Mouse (Mus musculus) hindbrain, embryonic 14.5 days (tissue): ENCODE data around the gene Gm17455. TPM values are rescaled to one million over a fixed set of nuclear protein-coding genes. Genes with fewer than 3 reads are reported as not detected.

Source experiments
- ATAC-seq: fragments of 200-750 bp; cut with Nextera tagmentation; 2 replicates; pipeline ENCODE4 v1.8.0; 2017; ENCODE audit warnings: moderate number of reproducible peaks, mild to moderate bottlenecking, moderate TSS enrichment, moderate library complexity; ENCODE audit not compliant: low FRiP score
- DNase-seq: peaks from one replicate; pipeline ENCODE4 v3.0.0-alpha.2; 2015; ENCODE audit warnings: low spot score
- H3K27ac ChIP-seq: fragments of 300-500 bp; sonication (generic); 2 replicates; pipeline ENCODE4 v1.5.1; 2014; ENCODE audit warnings: mild to moderate bottlenecking, moderate library complexity
- H3K27me3 ChIP-seq: fragments of 300-500 bp; sonication (generic); 2 replicates; pipeline ENCODE4 v1.6.1; 2014; ENCODE audit warnings: mild to moderate bottlenecking, low read length, mixed read lengths; ENCODE audit not compliant: control insufficient read depth, insufficient read depth
- H3K36me3 ChIP-seq: fragments of 300-500 bp; sonication (generic); replicated peaks from 2 replicates; pipeline ENCODE4 v1.6.1; 2014; ENCODE audit not compliant: control insufficient read depth, insufficient read depth
- H3K4me1 ChIP-seq: fragments of 300-500 bp; sonication (generic); replicated peaks from 2 replicates; pipeline ENCODE4 v1.6.1; 2014; ENCODE audit warnings: antibody characterized with exemption, low read length, mixed read lengths; ENCODE audit not compliant: control insufficient read depth, insufficient read depth
- H3K4me2 ChIP-seq: fragments of 300-500 bp; sonication (generic); replicated peaks from 2 replicates; pipeline ENCODE4 v1.6.1; 2014; ENCODE audit warnings: mild to moderate bottlenecking, moderate library complexity
- H3K4me3 ChIP-seq: fragments of 300-500 bp; sonication (generic); replicated peaks from 2 replicates; pipeline ENCODE4 v1.5.1; 2014; ENCODE audit warnings: mild to moderate bottlenecking, low read length
- H3K9ac ChIP-seq: fragments of 300-500 bp; sonication (generic); 2 replicates; pipeline ENCODE4 v1.6.1; 2014
- H3K9me3 ChIP-seq: fragments of 300-500 bp; sonication (generic); 2 replicates; pipeline ENCODE4 v1.6.1; 2016; ENCODE audit warnings: low read length; ENCODE audit not compliant: control insufficient read depth
- WGBS: fragments of 180-500 bp; shearing (Covaris S2); extraction: QIAGEN DNeasy Blood & Tissue Kit; methylation state at CpG from one replicate; pipeline ENCODE4 v1.1.7; 2014; 5-methylcytosine and 5-hydroxymethylcytosine counted together
- polyA plus RNA-seq: library from polyadenylated mRNA; unstranded; fragments of >200 nt; fragmentation: Nextera tagmentation; extraction: Ambion mirVana; gene quantifications from 2 replicates; pipeline ENCODE4 v1.2.1, GENCODE M21; 2014

Gm17455 gene
- polyA plus RNA-seq, 1 experiment from 2014 or later = 18.2 TPM

DNA sequence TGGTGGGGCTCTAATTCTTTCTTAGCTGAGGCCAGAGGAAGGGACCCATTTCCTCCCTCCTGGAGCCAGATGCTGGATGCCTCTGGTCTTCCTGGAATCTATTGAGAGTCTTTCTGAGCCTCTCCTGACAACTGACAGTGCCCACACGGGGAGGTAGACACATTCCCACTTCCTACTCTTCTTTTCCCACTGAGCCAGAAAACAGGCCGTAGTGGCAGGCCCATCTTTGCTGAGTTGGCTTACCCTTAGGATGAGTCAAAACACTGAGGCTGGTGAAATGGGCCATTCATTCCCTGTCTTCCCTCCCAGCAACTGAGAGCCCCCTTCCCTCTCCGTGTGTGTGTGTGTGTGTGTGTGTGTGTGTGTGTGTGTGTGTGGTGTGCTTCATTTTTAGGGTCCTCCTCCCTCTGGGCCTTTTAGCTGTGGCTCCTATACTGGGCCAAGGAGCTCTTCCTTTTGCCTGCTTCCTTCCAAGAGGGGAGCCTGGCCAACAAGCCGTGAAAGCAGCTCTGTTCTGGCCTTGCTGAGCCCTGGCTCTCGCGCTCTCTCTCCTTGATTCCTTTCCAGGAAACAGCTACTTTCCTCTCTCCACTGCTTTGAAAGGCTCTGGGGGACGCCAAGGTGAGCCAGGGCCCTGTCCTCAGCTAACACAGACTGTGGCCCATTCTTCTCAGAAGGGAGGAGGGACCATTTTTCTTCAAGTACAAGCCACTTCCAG is 6.1 kb downstream of the Gm17455 start:
- DNase-seq = no peak
- ATAC-seq = peak; percentile 18; the same call in 1 of the 2 replicates
- Histone ChIP-seq H3K36me3 (no peaks in the 10 kb centered on the region), H3K9me3 (no peaks in the 10 kb centered on the region), H3K4me3 (no peak overlapping the region), H3K9ac (no peak overlapping the region), H3K27me3 (no peaks in the 10 kb centered on the region), H3K4me1 (no peaks in the 10 kb centered on the region), H3K4me2 (no peak overlapping the region), H3K27ac (no peak overlapping the region)
- WGBS = 42% methylated on average over 7 of the region's 7 CpGs

DNA sequence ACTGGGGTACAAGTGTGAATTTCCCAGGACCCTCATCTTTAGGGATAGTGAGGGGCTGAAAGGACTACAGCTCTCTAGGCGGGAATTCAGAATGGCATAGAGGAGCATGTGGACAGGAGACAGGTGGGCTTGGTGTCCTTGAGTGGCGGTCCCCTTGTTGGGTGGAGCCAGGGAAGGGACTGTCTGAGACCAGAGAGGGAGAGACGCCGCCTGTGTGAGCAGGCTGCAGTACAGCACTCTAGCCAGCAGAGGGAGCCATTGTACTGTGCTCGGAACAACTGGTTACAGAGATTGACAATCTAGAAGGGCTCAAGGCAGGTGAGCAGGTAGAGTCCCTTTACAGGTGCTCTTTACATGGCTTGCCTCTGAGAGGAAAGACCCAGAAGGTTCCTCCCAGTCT is 8.3 kb downstream of the Gm17455 start:
- no peak overlapping the region for H3K4me2 ChIP-seq
- DNase-seq (peak; percentile 85), ATAC-seq (no peak)
- no peak overlapping the region for H3K27ac ChIP-seq
- no peaks in the 10 kb centered on the region for H3K36me3 ChIP-seq
- no peak overlapping the region for H3K4me3 ChIP-seq
- H3K4me1 ChIP-seq = no peaks in the 10 kb centered on the region
- no peaks in the 10 kb centered on the region for H3K9me3 ChIP-seq
- WGBS = 4% methylated on average over 5 of the region's 5 CpGs
- H3K9ac ChIP-seq = no peak overlapping the region
- H3K27me3 ChIP-seq = 0 out of 2 replicates have a peak, but pooled peaks cover 3% of the 10 kb centered on the region

GRCm38 (mm10) chr10:60411794-60412193 is 12.3 kb downstream of the Gm17455 start:
- ATAC-seq (no peak), DNase-seq (no peak)
- H3K27me3 ChIP-seq = 0 out of 2 replicates have a peak, but pooled peaks cover 3% of the 10 kb centered on the region
- WGBS = 33% methylated on average over 5 of the region's 5 CpGs
- no peak overlapping the region for H3K4me3 ChIP-seq
- no peaks in the 10 kb centered on the region for H3K9me3 ChIP-seq
- H3K9ac ChIP-seq = no peak overlapping the region
- no peaks in the 10 kb centered on the region for H3K36me3 ChIP-seq
- no peaks in the 10 kb centered on the region for H3K4me1 ChIP-seq
- no peak overlapping the region for H3K27ac ChIP-seq
- no peak overlapping the region for H3K4me2 ChIP-seq

GRCm38 (mm10) chr10:60413756-60414155 is 14.2 kb downstream of the Gm17455 start:
- Histone ChIP-seq H3K27me3 (0 out of 2 replicates have a peak, but pooled peaks cover 3% of the 10 kb centered on the region), H3K4me3 (no peak overlapping the region), H3K9me3 (no peaks in the 10 kb centered on the region), H3K4me2 (no peak overlapping the region), H3K4me1 (no peaks in the 10 kb centered on the region), H3K9ac (no peak overlapping the region), H3K36me3 (no peaks in the 10 kb centered on the region), H3K27ac (no peak overlapping the region)
- DNase-seq (no peak), ATAC-seq (no peak)
- 85% methylated on average over 2 of the region's 2 CpGs for WGBS

DNA sequence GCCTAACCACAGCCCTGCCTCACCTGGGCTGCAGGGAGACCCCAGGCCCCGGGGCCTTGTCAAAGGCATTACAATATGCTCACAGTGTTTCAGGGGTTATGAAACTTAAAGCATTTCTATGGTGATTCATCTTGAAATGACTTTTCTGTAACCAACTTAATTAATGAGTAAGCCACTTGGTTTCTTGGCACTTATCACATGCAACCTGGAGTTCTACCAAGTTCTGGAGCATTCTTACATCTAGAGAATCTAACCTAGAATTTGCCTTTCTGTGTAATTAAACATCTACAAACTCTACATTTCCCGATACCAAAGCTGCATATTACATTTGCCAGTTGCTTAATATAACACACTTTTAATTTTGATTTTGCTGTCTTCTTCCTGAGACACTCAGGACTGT is 17.5 kb downstream of the Gm17455 start:
- DNase-seq (no peak), ATAC-seq (no peak)
- Histone ChIP-seq H3K4me2 (no peak overlapping the region), H3K27me3 (no peaks in the 10 kb centered on the region), H3K9me3 (no peaks in the 10 kb centered on the region), H3K4me3 (no peak overlapping the region), H3K36me3 (no peaks in the 10 kb centered on the region), H3K27ac (no peak overlapping the region), H3K4me1 (no peaks in the 10 kb centered on the region), H3K9ac (no peak overlapping the region)
- 92% methylated on average over 2 of the region's 2 CpGs for WGBS

DNA sequence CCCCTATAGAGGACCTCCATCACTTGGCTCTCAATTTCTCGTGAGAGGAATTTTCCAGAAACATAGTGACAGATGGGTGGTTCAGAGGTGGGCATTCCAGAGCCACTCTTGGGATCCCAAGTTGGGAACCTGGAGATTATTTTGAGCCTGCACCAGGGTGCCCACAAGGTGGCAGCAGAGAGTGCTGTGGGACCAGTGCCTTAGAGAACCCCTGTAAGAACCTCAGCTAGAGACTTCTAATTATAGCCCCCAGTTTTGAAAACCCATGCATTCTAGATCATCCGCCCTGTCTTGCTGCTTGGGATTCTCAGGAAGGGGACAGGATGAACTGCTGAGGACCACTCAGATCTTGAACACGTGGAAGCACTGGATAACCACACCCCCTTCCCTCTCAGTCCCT is 18.6 kb downstream of the Gm17455 start:
- no peaks in the 10 kb centered on the region for H3K27me3 ChIP-seq
- peak; percentile 42; the same call in 1 of the 2 replicates for ATAC-seq
- no peak overlapping the region for H3K27ac ChIP-seq
- H3K9me3 ChIP-seq = no peaks in the 10 kb centered on the region
- DNase-seq = peak; percentile 85
- H3K4me3 ChIP-seq = no peak overlapping the region
- WGBS = 16% methylated on average over 3 of the region's 3 CpGs
- no peaks in the 10 kb centered on the region for H3K4me1 ChIP-seq
- no peaks in the 10 kb centered on the region for H3K36me3 ChIP-seq
- no peak overlapping the region for H3K4me2 ChIP-seq
- H3K9ac ChIP-seq = no peak overlapping the region

GRCm38 (mm10) chr10:60419624-60420023 is 20.1 kb downstream of the Gm17455 start:
- Histone ChIP-seq H3K9ac (no peak overlapping the region), H3K4me3 (no peak overlapping the region), H3K27ac (no peak overlapping the region), H3K36me3 (no peaks in the 10 kb centered on the region), H3K9me3 (no peaks in the 10 kb centered on the region), H3K27me3 (no peaks in the 10 kb centered on the region), H3K4me2 (no peak overlapping the region), H3K4me1 (no peaks in the 10 kb centered on the region)
- 32% methylated on average over 4 of the region's 4 CpGs for WGBS
- ATAC-seq = no peak
- DNase-seq = no peak

- H3K27ac ChIP-seq = no peak overlapping the region
- H3K9ac ChIP-seq = no peak overlapping the region
- peaks cover 12% of the 10 kb centered on the region for H3K9me3 ChIP-seq
- 55% methylated on average over 7 of the region's 7 CpGs for WGBS
- no peak overlapping the region for H3K4me2 ChIP-seq
- ATAC-seq = no peak
- H3K4me3 ChIP-seq = no peak overlapping the region
- H3K4me1 ChIP-seq = no peaks in the 10 kb centered on the region
- DNase-seq = no peak
- H3K27me3 ChIP-seq = no peaks in the 10 kb centered on the region
- H3K36me3 ChIP-seq = no peaks in the 10 kb centered on the region
Measured at GRCm38 (mm10) chr10:60422756-60423155, 23.2 kb downstream of the Gm17455 start.

- no peaks in the 10 kb centered on the region for H3K27me3 ChIP-seq
- 26% methylated on average over 10 of the region's 10 CpGs for WGBS
- no peak overlapping the region for H3K27ac ChIP-seq
- no peak overlapping the region for H3K9ac ChIP-seq
- peaks cover 11% of the 10 kb centered on the region for H3K9me3 ChIP-seq
- peak overlapping the region; percentile 20; the same call in 1 of the 2 replicates for H3K4me2 ChIP-seq
- ATAC-seq (no peak), DNase-seq (peak; percentile 62)
- no peak overlapping the region for H3K4me3 ChIP-seq
- peaks cover 16% of the 10 kb centered on the region; the same call in 1 of the 2 replicates for H3K4me1 ChIP-seq
- no peaks in the 10 kb centered on the region for H3K36me3 ChIP-seq
Measured at GRCm38 (mm10) chr10:60430001-60430400, 30.5 kb downstream of the Gm17455 start.
